Comparison of ENCODE assay signal across 9 mouse cellular contexts in the genomic region with DNA sequence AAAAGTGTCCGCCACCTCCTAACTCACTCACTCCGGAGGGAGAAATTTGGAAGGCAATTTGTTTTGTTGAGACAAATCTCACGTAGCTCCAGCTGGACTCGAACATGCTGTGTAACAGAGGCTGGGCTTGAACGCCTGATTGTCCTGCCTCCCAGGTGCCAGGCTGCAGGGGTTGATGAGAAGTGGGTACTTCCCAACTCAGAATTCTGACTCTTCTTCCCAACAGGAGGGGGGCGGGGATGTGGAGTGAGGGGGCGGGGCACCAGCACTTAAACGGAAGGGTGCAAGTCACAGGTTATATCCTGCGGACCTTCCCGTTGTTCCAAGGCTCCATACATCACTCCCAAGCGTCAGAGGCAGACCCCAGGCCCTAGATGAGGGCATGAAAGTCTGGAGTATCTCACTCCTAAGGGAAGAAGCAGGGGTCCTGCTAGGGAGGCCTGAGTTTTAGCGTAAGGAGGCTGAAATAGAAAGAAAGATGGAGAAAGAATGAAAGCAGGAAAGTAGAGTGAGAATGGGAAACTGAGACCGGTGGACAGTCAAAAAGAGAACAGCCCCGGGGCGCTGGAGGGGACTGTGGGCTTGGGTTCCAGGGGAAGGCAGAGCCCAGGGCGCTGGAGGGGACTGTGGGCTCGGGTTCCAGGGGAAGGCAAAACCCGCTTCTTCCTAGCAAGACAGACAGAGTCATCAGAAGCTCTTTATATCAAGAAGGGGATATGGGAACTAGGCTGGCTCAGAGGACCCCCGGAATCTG. TPM values are rescaled to one million over a fixed set of nuclear protein-coding genes. Genes with fewer than 3 reads are reported as not detected.
DNase-seq lines count a peak whose midpoint lies in the region; ATAC-seq lines count a peak whose summit lies in the region.
"Had no signal": no experiment of that assay in that cellular context is flagged by ENCODE, and none has a peak within 500 bp of the region (broad histone marks: within the 10 kb centered on the region; RNA-seq: fewer than 3 reads in every experiment).

No protein-coding gene starts in this region.

- no peak overlapping the region for H3K9ac ChIP-seq in lung, embryonic 15.5 days
- peak overlapping the region; percentile 40; the same call in 1 of the 2 replicates for H3K9ac ChIP-seq in embryonic facial prominence, embryonic 15.5 days
- peak overlapping the region; percentile 75 for H3K9ac ChIP-seq in intestine, embryonic 16.5 days (ENCODE audit: low read depth, low read length)
- peak overlapping the region; percentile 70 for H3K9ac ChIP-seq in neural tube, embryonic 13.5 days

- H3K4me2 ChIP-seq in lung, embryonic 15.5 days: peak overlapping the region; percentile 70
- peak overlapping the region; percentile 95 for H3K4me2 ChIP-seq in embryonic facial prominence, embryonic 15.5 days (replicated peaks)
- peak overlapping the region; percentile 96 for H3K4me2 ChIP-seq in intestine, embryonic 16.5 days (ENCODE audit: low read depth, low read length)
- H3K4me2 ChIP-seq in neural tube, embryonic 13.5 days: peak overlapping the region; percentile 77

- peak overlapping the region; percentile 44 for H3K4me3 ChIP-seq in lung, embryonic 15.5 days
- peak overlapping the region; percentile 53 for H3K4me3 ChIP-seq in embryonic facial prominence, embryonic 15.5 days (replicated peaks)
- peak overlapping the region; percentile 66 for H3K4me3 ChIP-seq in intestine, embryonic 16.5 days (ENCODE audit: low read length)
- peak overlapping the region; percentile 46 for H3K4me3 ChIP-seq in neural tube, embryonic 13.5 days

- H3K27ac ChIP-seq in lung, embryonic 15.5 days: no peak overlapping the region
- no peak overlapping the region for H3K27ac ChIP-seq in embryonic facial prominence, embryonic 15.5 days (replicated peaks)
- H3K27ac ChIP-seq in intestine, embryonic 16.5 days (ENCODE audit: low read length): no peak overlapping the region
- H3K27ac ChIP-seq in neural tube, embryonic 13.5 days (replicated peaks): no peak overlapping the region

- no peaks in the 10 kb centered on the region for H3K36me3 ChIP-seq in lung, embryonic 15.5 days
- H3K36me3 ChIP-seq in embryonic facial prominence, embryonic 15.5 days: no peaks in the 10 kb centered on the region
- no peaks in the 10 kb centered on the region for H3K36me3 ChIP-seq in intestine, embryonic 16.5 days (ENCODE audit: control insufficient read depth, insufficient read depth, low read length)
- no peaks in the 10 kb centered on the region for H3K36me3 ChIP-seq in neural tube, embryonic 13.5 days

- no peaks in the 10 kb centered on the region for H3K9me3 ChIP-seq in lung, embryonic 15.5 days
- no peaks in the 10 kb centered on the region for H3K9me3 ChIP-seq in embryonic facial prominence, embryonic 15.5 days (replicated peaks)
- no peaks in the 10 kb centered on the region for H3K9me3 ChIP-seq in intestine, embryonic 16.5 days (ENCODE audit: control insufficient read depth, low read length)
- no peaks in the 10 kb centered on the region for H3K9me3 ChIP-seq in neural tube, embryonic 13.5 days

- DNase-seq in lung, postnatal 36 days: no peak
- no peak for DNase-seq in frontal cortex, postnatal 36 days (ENCODE audit: low spot score in 2 of 2)
- no peak for DNase-seq in cerebellum, adult 8-10 months
- no peak for DNase-seq in gastrocnemius, postnatal 4 days (ENCODE audit: low spot score in 2 of 2)

- peaks cover 14% of the 10 kb centered on the region for H3K4me1 ChIP-seq in lung, embryonic 15.5 days
- peaks cover 16% of the 10 kb centered on the region for H3K4me1 ChIP-seq in embryonic facial prominence, embryonic 15.5 days
- peaks cover 8% of the 10 kb centered on the region for H3K4me1 ChIP-seq in intestine, embryonic 16.5 days (ENCODE audit: control insufficient read depth, insufficient read depth, low read length)
- peaks cover 29% of the 10 kb centered on the region for H3K4me1 ChIP-seq in neural tube, embryonic 13.5 days (replicated peaks)

- ATAC-seq in lung, embryonic 15.5 days (ENCODE audit: borderline replicate concordance, extremely low read depth, low FRiP score, low TSS enrichment): no peak
- no peak for ATAC-seq in embryonic facial prominence, embryonic 15.5 days (ENCODE audit: insufficient number of reproducible peaks, low FRiP score, low TSS enrichment, low read depth)
- ATAC-seq in intestine, embryonic 16.5 days: peak; percentile 62
- ATAC-seq in neural tube, embryonic 13.5 days (ENCODE audit: low read depth): no peak

- H3K27me3 ChIP-seq in lung, embryonic 15.5 days: peaks cover 14% of the 10 kb centered on the region
- no peaks in the 10 kb centered on the region; the same call in 1 of the 2 replicates for H3K27me3 ChIP-seq in embryonic facial prominence, embryonic 15.5 days
- H3K27me3 ChIP-seq in intestine, embryonic 16.5 days (replicated peaks; ENCODE audit: control insufficient read depth, insufficient read depth, low read length): no peaks in the 10 kb centered on the region; the same call in 1 of the 2 replicates
- peaks cover 20% of the 10 kb centered on the region for H3K27me3 ChIP-seq in neural tube, embryonic 13.5 days

- 24% methylated on average over 19 of the region's 19 CpGs for WGBS in lung, embryonic 15.5 days
- 16% methylated on average over 19 of the region's 19 CpGs for WGBS in embryonic facial prominence, embryonic 15.5 days
- WGBS in intestine, embryonic 16.5 days: 20% methylated on average over 19 of the region's 19 CpGs
- WGBS in neural tube, embryonic 13.5 days: 15% methylated on average over 19 of the region's 19 CpGs

RNA-seq across cellular contexts. Expression of a gene that starts 12.5 kb away (rescaled TPM):
- 0.07 TPM in 1 of 2 replicates, not detected in the other for polyA plus RNA-seq in lung, embryonic 15.5 days (2015; fragmentation: Nextera tagmentation; extraction: Ambion mirVana)
- 0.07 and 0.15 TPM in 2 replicates for polyA plus RNA-seq in embryonic facial prominence, embryonic 15.5 days (2015; fragmentation: Nextera tagmentation; extraction: Ambion mirVana)
- 0.17 and 0.27 TPM in 2 replicates for polyA plus RNA-seq in intestine, embryonic 16.5 days (2015; fragmentation: Nextera tagmentation; extraction: Ambion mirVana)
- polyA plus RNA-seq in neural tube, embryonic 13.5 days (2015; fragmentation: Nextera tagmentation; extraction: Ambion mirVana): 0.07 and 0.15 TPM in 2 replicates
- total RNA-seq in gastrocnemius, postnatal 4 days (2021): 1 to 10 TPM in 1 of 2 experiments, under 1 TPM in 1; 0.98 to 1.4 TPM
- total RNA-seq: left cerebral cortex, postnatal 10 days had no signal

RNA-seq across cellular contexts. Expression of a gene that starts 23.6 kb away (rescaled TPM):
- 7.9 and 8.6 TPM in 2 replicates for polyA plus RNA-seq in lung, embryonic 15.5 days (2015; fragmentation: Nextera tagmentation; extraction: Ambion mirVana)
- 8.9 and 9.5 TPM in 2 replicates for polyA plus RNA-seq in embryonic facial prominence, embryonic 15.5 days (2015; fragmentation: Nextera tagmentation; extraction: Ambion mirVana)
- 2.0 TPM in 2 replicates for polyA plus RNA-seq in intestine, embryonic 16.5 days (2015; fragmentation: Nextera tagmentation; extraction: Ambion mirVana)
- polyA plus RNA-seq in neural tube, embryonic 13.5 days (2015; fragmentation: Nextera tagmentation; extraction: Ambion mirVana): 9.1 and 9.5 TPM in 2 replicates
- 10 to 100 TPM; 12.4 to 12.9 TPM for total RNA-seq in gastrocnemius, postnatal 4 days (2021)
